Mouse (Mus musculus) liver, embryonic 16.5 days (tissue): Measurements from ENCODE around the gene Ppip5k1. TPM values are rescaled to one million over a fixed set of nuclear protein-coding genes. Genes with fewer than 3 reads are reported as not detected.
"Not testable (repeated sequence)": the region's sequence is repeated elsewhere in the genome, so short reads cannot be mapped to it uniquely, and the experiment has no call there.

Experiments
- ATAC-seq: fragments of 200-750 bp; cut with Nextera tagmentation; 2 replicates; pipeline ENCODE4 v1.8.0; 2017; ENCODE audit warnings: low read depth, mild to moderate bottlenecking, moderate number of reproducible peaks, moderate library complexity
- H3K27ac ChIP-seq: fragments of 300-500 bp; sonication (generic); 2 replicates; pipeline ENCODE4 v1.5.1; 2014; ENCODE audit warnings: mild to moderate bottlenecking, low read length
- H3K27me3 ChIP-seq: fragments of 300-500 bp; sonication (generic); 2 replicates; pipeline ENCODE4 v1.6.1; 2014; ENCODE audit warnings: low read depth, low read length, mixed read lengths; ENCODE audit not compliant: control insufficient read depth, insufficient read depth
- H3K36me3 ChIP-seq: fragments of 300-500 bp; sonication (generic); 2 replicates; pipeline ENCODE4 v1.6.1; 2014; ENCODE audit warnings: mild to moderate bottlenecking; ENCODE audit not compliant: control insufficient read depth, insufficient read depth
- H3K4me1 ChIP-seq: fragments of 300-500 bp; sonication (generic); 2 replicates; pipeline ENCODE4 v1.6.1; 2014; ENCODE audit warnings: low read depth, low read length, mixed read lengths; ENCODE audit not compliant: control insufficient read depth
- H3K4me2 ChIP-seq: fragments of 300-500 bp; sonication (generic); 2 replicates; pipeline ENCODE4 v1.6.1; 2014; ENCODE audit warnings: low read depth, low read length, mixed read lengths
- H3K4me3 ChIP-seq: fragments of 300-500 bp; sonication (generic); 2 replicates; pipeline ENCODE4 v1.5.1; 2014; ENCODE audit warnings: low read depth, mild to moderate bottlenecking, low read length
- H3K9ac ChIP-seq: fragments of 300-500 bp; sonication (generic); 2 replicates; pipeline ENCODE4 v1.6.1; 2014; ENCODE audit warnings: low read depth, low read length
- H3K9me3 ChIP-seq: fragments of 300-500 bp; sonication (generic); replicated peaks from 2 replicates; pipeline ENCODE4 v1.6.1; 2016; ENCODE audit warnings: low read length; ENCODE audit not compliant: control insufficient read depth
- WGBS: fragments of 180-500 bp; shearing (Covaris S2); extraction: QIAGEN DNeasy Blood & Tissue Kit; methylation state at CpG from one replicate; pipeline ENCODE4 v1.1.7; 2014; ENCODE audit not compliant: insufficient replicate concordance; 5-methylcytosine and 5-hydroxymethylcytosine counted together
- polyA plus RNA-seq: library from polyadenylated mRNA; unstranded; fragments of >200 nt; fragmentation: Nextera tagmentation; extraction: Ambion mirVana; gene quantifications from 2 replicates; pipeline ENCODE4 v1.2.1, GENCODE M21; 2015

Gene Ppip5k1
- polyA plus RNA-seq, result 5.6 and 5.8 TPM in 2 replicates

GRCm38 (mm10) chr2:121354820-121355592 lies at the start of gene Ppip5k1:
Gene Ppip5k1 (minus strand): TSS chr2:121355396.
- under 1% methylated on average over 57 of the region's 58 CpGs for WGBS
- peak; percentile 97 for ATAC-seq
- H3K36me3 ChIP-seq, result no peaks in the 10 kb centered on the region
- peaks cover 37% of the 10 kb centered on the region for H3K27me3 ChIP-seq
- H3K4me1 ChIP-seq, result peaks cover 7% of the 10 kb centered on the region
- peak within 1 kb of the TSS; percentile 98 for H3K4me2 ChIP-seq
- peak within 1 kb of the TSS; percentile 38 for H3K27ac ChIP-seq
- peak within 1 kb of the TSS; percentile 83 for H3K9ac ChIP-seq
- no peaks in the 10 kb centered on the region for H3K9me3 ChIP-seq
- H3K4me3 ChIP-seq, result peak within 1 kb of the TSS; percentile 75

- no peak for ATAC-seq
- Histone ChIP-seq H3K27ac (no peak overlapping the region), H3K4me3 (no peak overlapping the region), H3K27me3 (no peaks in the 10 kb centered on the region), H3K4me2 (no peak overlapping the region), H3K36me3 (no peaks in the 10 kb centered on the region), H3K4me1 (no peaks in the 10 kb centered on the region), H3K9me3 (no peaks in the 10 kb centered on the region), H3K9ac (no peak overlapping the region)
These were observed 48.1 kb upstream of the Ppip5k1 start for GRCm38 (mm10) chr2:121403296-121403695.

GRCm38 (mm10) chr2:121396624-121397023 lies 41.4 kb upstream of the Ppip5k1 start:
- Histone ChIP-seq H3K4me3 (no peak overlapping the region), H3K27me3 (no peaks in the 10 kb centered on the region), H3K4me2 (no peak overlapping the region), H3K27ac (no peak overlapping the region), H3K36me3 (no peaks in the 10 kb centered on the region), H3K9me3 (no peaks in the 10 kb centered on the region), H3K9ac (no peak overlapping the region), H3K4me1 (no peaks in the 10 kb centered on the region)
- 9% methylated on average over 8 of the region's 8 CpGs for WGBS
- no peak for ATAC-seq

- not testable (repeated sequence) for H3K27me3 ChIP-seq, H3K4me1 ChIP-seq, H3K9ac ChIP-seq, H3K4me2 ChIP-seq, H3K4me3 ChIP-seq, H3K27ac ChIP-seq, H3K36me3 ChIP-seq, H3K9me3 ChIP-seq, ATAC-seq
- 84% methylated on average over 15 of the region's 17 CpGs for WGBS
These were observed 31.9 kb upstream of the Ppip5k1 start, which contains the start of gene Strc for GRCm38 (mm10) chr2:121386961-121387575. Gene Strc (minus strand): TSS chr2:121387168.

- ATAC-seq, result no peak
- no peaks in the 10 kb centered on the region for H3K27me3 ChIP-seq
These were observed 19.6 kb upstream of the Ppip5k1 start for GRCm38 (mm10) chr2:121374766-121375165.

GRCm38 (mm10) chr2:121372266-121372665 lies 17.1 kb upstream of the Ppip5k1 start:
- WGBS, result 39% methylated on average over 3 of the region's 3 CpGs
- H3K36me3 ChIP-seq, result no peaks in the 10 kb centered on the region
- no peak overlapping the region for H3K4me3 ChIP-seq
- no peak overlapping the region for H3K27ac ChIP-seq
- H3K9me3 ChIP-seq, result no peaks in the 10 kb centered on the region
- no peaks in the 10 kb centered on the region for H3K27me3 ChIP-seq
- ATAC-seq, result no peak
- H3K9ac ChIP-seq, result no peak overlapping the region
- no peak overlapping the region for H3K4me2 ChIP-seq
- H3K4me1 ChIP-seq, result no peaks in the 10 kb centered on the region

More at GRCm38 (mm10) chr2:121374766-121375165, 19.6 kb upstream of the Ppip5k1 start:
- H3K4me1 ChIP-seq, result no peaks in the 10 kb centered on the region
- H3K4me3 ChIP-seq, result no peak overlapping the region
- WGBS, result 35% methylated on average over 2 of the region's 2 CpGs
- no peaks in the 10 kb centered on the region for H3K9me3 ChIP-seq
- H3K9ac ChIP-seq, result no peak overlapping the region
- H3K4me2 ChIP-seq, result no peak overlapping the region
- no peak overlapping the region for H3K27ac ChIP-seq
- H3K36me3 ChIP-seq, result no peaks in the 10 kb centered on the region

GRCm38 (mm10) chr2:121370921-121371320 lies 15.7 kb upstream of the Ppip5k1 start:
- Histone ChIP-seq H3K27ac (no peak overlapping the region), H3K4me1 (no peaks in the 10 kb centered on the region), H3K4me3 (no peak overlapping the region), H3K36me3 (no peaks in the 10 kb centered on the region), H3K27me3 (no peaks in the 10 kb centered on the region), H3K4me2 (no peak overlapping the region), H3K9ac (no peak overlapping the region), H3K9me3 (no peaks in the 10 kb centered on the region)
- ATAC-seq, result no peak
- 68% methylated on average over 5 of the region's 5 CpGs for WGBS

GRCm38 (mm10) chr2:121368831-121369230 lies 13.6 kb upstream of the Ppip5k1 start:
- no peak for ATAC-seq
- H3K27ac ChIP-seq, result no peak overlapping the region
- no peaks in the 10 kb centered on the region for H3K36me3 ChIP-seq
- H3K4me1 ChIP-seq, result no peaks in the 10 kb centered on the region
- H3K4me3 ChIP-seq, result no peak overlapping the region
- no peak overlapping the region for H3K9ac ChIP-seq
- no peak overlapping the region for H3K4me2 ChIP-seq
- H3K9me3 ChIP-seq, result no peaks in the 10 kb centered on the region
- no peaks in the 10 kb centered on the region for H3K27me3 ChIP-seq
- 59% methylated on average over 2 of the region's 2 CpGs for WGBS

GRCm38 (mm10) chr2:121363656-121364055 lies 8.5 kb upstream of the Ppip5k1 start:
- no peaks in the 10 kb centered on the region for H3K9me3 ChIP-seq
- H3K27ac ChIP-seq, result no peak overlapping the region
- H3K4me2 ChIP-seq, result no peak overlapping the region
- 67% methylated on average over 3 of the region's 3 CpGs for WGBS
- no peaks in the 10 kb centered on the region for H3K4me1 ChIP-seq
- H3K27me3 ChIP-seq, result peaks cover 12% of the 10 kb centered on the region
- no peak overlapping the region for H3K9ac ChIP-seq
- H3K4me3 ChIP-seq, result no peak overlapping the region
- no peak for ATAC-seq
- no peaks in the 10 kb centered on the region for H3K36me3 ChIP-seq
